Comparison of ENCODE assay signal across 12 mouse cellular contexts in the genomic region with DNA sequence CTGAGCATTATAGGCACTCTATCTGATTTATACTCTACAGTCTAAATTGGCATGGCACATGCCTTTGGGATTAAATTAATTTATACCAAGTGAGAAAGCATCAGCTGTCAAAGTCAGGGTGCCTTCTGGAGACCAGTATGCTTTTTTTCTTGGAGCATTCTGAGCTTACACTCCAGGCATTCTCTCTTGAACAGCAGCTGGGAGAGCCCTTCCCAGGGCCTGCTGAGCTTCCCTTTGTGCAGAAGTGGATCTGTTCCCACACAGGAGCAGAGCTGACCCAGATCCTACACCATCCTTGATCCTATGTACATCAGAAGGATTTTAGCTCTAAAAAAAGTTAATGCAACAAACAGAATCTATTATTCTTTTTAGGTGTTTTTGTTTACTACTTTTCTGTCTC. TPM values are rescaled to one million over a fixed set of nuclear protein-coding genes. Genes with fewer than 3 reads are reported as not detected.
DNase-seq lines count a peak whose midpoint lies in the region; ATAC-seq and TF ChIP-seq lines count a peak whose summit lies in the region.
"Had no signal": no experiment of that assay in that cellular context is flagged by ENCODE, and none has a peak within 500 bp of the region (broad histone marks: within the 10 kb centered on the region; RNA-seq: fewer than 3 reads in every experiment).

No protein-coding gene starts in this region.

- no peak overlapping the region for H3K4me2 ChIP-seq in hindbrain, embryonic 13.5 days
- H3K4me2 ChIP-seq in midbrain, embryonic 14.5 days (ENCODE audit: low read length): no peak overlapping the region
- no peak overlapping the region for H3K4me2 ChIP-seq in liver, embryonic 12.5 days
- H3K4me2 ChIP-seq in liver, postnatal 0 days (ENCODE audit: low read depth, low read length): no peak overlapping the region

- no peak overlapping the region for H3K4me3 ChIP-seq in hindbrain, embryonic 13.5 days
- H3K4me3 ChIP-seq in midbrain, embryonic 14.5 days (replicated peaks; ENCODE audit: low read depth, low read length): no peak overlapping the region
- H3K4me3 ChIP-seq in liver, embryonic 12.5 days: no peak overlapping the region
- no peak overlapping the region for H3K4me3 ChIP-seq in liver, postnatal 0 days (ENCODE audit: low read depth, low read length)

- no peak for TF ChIP-seq EP300 in liver, postnatal 0 days (IDR thresholded peaks at IDR 0.05; ENCODE audit: low read depth)

- H3K9me3 ChIP-seq in hindbrain, embryonic 13.5 days: no peaks in the 10 kb centered on the region
- H3K9me3 ChIP-seq in midbrain, embryonic 14.5 days (ENCODE audit: control insufficient read depth, low read length): no peaks in the 10 kb centered on the region
- no peaks in the 10 kb centered on the region for H3K9me3 ChIP-seq in liver, embryonic 12.5 days (replicated peaks)
- H3K9me3 ChIP-seq in liver, postnatal 0 days (ENCODE audit: low read length): no peaks in the 10 kb centered on the region
- H3K9me3 ChIP-seq: G1E had no signal

- H3K9ac ChIP-seq in hindbrain, embryonic 13.5 days: no peak overlapping the region
- no peak overlapping the region for H3K9ac ChIP-seq in midbrain, embryonic 14.5 days (replicated peaks; ENCODE audit: low read length)
- H3K9ac ChIP-seq in liver, embryonic 12.5 days: no peak overlapping the region
- no peak overlapping the region for H3K9ac ChIP-seq in liver, postnatal 0 days (replicated peaks)

- intact Hi-C loops in gastrocnemius, postnatal 36 days (cut with DNase I): no loop called here

- H3K27ac ChIP-seq in hindbrain, embryonic 13.5 days: peak overlapping the region; percentile 66
- H3K27ac ChIP-seq in midbrain, embryonic 14.5 days (replicated peaks; ENCODE audit: low read depth, low read length): 0 out of 2 replicates have a peak overlapping the region, but pooled peaks have one; percentile 49
- H3K27ac ChIP-seq in liver, embryonic 12.5 days: no peak overlapping the region
- H3K27ac ChIP-seq in liver, postnatal 0 days (ENCODE audit: low read depth): no peak overlapping the region

- 0 out of 2 replicates have a peak, but pooled peaks have one; percentile 52 for ATAC-seq in cerebellum, adult (ENCODE audit: insufficient number of reproducible peaks, low FRiP score, low TSS enrichment)
- 0 out of 2 replicates have a peak, but pooled peaks have one; percentile 43 for ATAC-seq in hindbrain, embryonic 13.5 days (ENCODE audit: low FRiP score)
- ATAC-seq in midbrain, embryonic 14.5 days (ENCODE audit: low FRiP score, low TSS enrichment): peak; percentile 62; the same call in 1 of the 2 replicates
- no peak for ATAC-seq in liver, embryonic 12.5 days
- no peak for ATAC-seq in liver, postnatal 0 days

- no peaks in the 10 kb centered on the region for H3K27me3 ChIP-seq in hindbrain, embryonic 13.5 days
- no peaks in the 10 kb centered on the region for H3K27me3 ChIP-seq in midbrain, embryonic 14.5 days (ENCODE audit: control insufficient read depth, insufficient read depth, low read length)
- no peaks in the 10 kb centered on the region for H3K27me3 ChIP-seq in liver, embryonic 12.5 days (replicated peaks)
- H3K27me3 ChIP-seq in liver, postnatal 0 days (ENCODE audit: insufficient read depth, low read length): no peaks in the 10 kb centered on the region

- no peaks in the 10 kb centered on the region for H3K36me3 ChIP-seq in hindbrain, embryonic 13.5 days
- H3K36me3 ChIP-seq in midbrain, embryonic 14.5 days (ENCODE audit: control insufficient read depth, insufficient read depth, low read length): no peaks in the 10 kb centered on the region
- H3K36me3 ChIP-seq in liver, embryonic 12.5 days: no peaks in the 10 kb centered on the region
- H3K36me3 ChIP-seq in liver, postnatal 0 days (replicated peaks; ENCODE audit: insufficient read depth, low read length): no peaks in the 10 kb centered on the region
- H3K36me3 ChIP-seq: G1E had no signal

- peaks cover 25% of the 10 kb centered on the region for H3K4me1 ChIP-seq in hindbrain, embryonic 13.5 days (replicated peaks)
- H3K4me1 ChIP-seq in midbrain, embryonic 14.5 days (ENCODE audit: control insufficient read depth, insufficient read depth, low read length): peaks cover 14% of the 10 kb centered on the region
- H3K4me1 ChIP-seq in liver, embryonic 12.5 days: peaks cover 14% of the 10 kb centered on the region
- peaks cover 15% of the 10 kb centered on the region; the same call in 1 of the 2 replicates for H3K4me1 ChIP-seq in liver, postnatal 0 days (ENCODE audit: insufficient read depth)

- DNase-seq in cerebellum, postnatal 4 days (ENCODE audit: low spot score in 2 of 2): no peak
- peak; percentile 53 for DNase-seq in embryo, embryonic 10.5 days (ENCODE audit: low spot score)
- DNase-seq in midbrain, embryonic 14.5 days: peak; percentile 58
- no peak for DNase-seq in gastrocnemius, postnatal 36 days
- DNase-seq in liver, postnatal 0 days: no peak
- DNase-seq: adrenal gland, postnatal 14 days; gastrocnemius, postnatal 10 days had no signal

- TF ChIP-seq CTCF in liver, postnatal 0 days (IDR thresholded peaks at IDR 0.05; ENCODE audit: low read depth): no peak

RNA-seq across cellular contexts. Expression of a gene that starts 49.7 kb away (rescaled TPM):
- polyA plus RNA-seq in hindbrain, embryonic 13.5 days (2015; fragmentation: Nextera tagmentation; extraction: Ambion mirVana): 4.7 and 5.7 TPM in 2 replicates
- polyA plus RNA-seq in midbrain, embryonic 14.5 days (2014; fragmentation: Nextera tagmentation; extraction: Ambion mirVana): 3.8 and 5.2 TPM in 2 replicates
- polyA plus RNA-seq in liver, embryonic 12.5 days (2016; fragmentation: Nextera tagmentation; extraction: Ambion mirVana): 8.8 and 10.4 TPM in 2 replicates
- 10 to 100 TPM in 1 of 2 experiments, 1 to 10 TPM in 1; 7.8 to 18.8 TPM for total RNA-seq in gastrocnemius, postnatal 36 days (2021)
- polyA plus RNA-seq in liver, postnatal 0 days (2015; fragmentation: Nextera tagmentation; extraction: Ambion mirVana): 4.7 and 5.0 TPM in 2 replicates

RNA-seq across cellular contexts. Expression of a gene that starts 57.5 kb away (rescaled TPM):
- polyA plus RNA-seq in hindbrain, embryonic 13.5 days (2015; fragmentation: Nextera tagmentation; extraction: Ambion mirVana): 6.9 and 7.9 TPM in 2 replicates
- polyA plus RNA-seq in midbrain, embryonic 14.5 days (2014; fragmentation: Nextera tagmentation; extraction: Ambion mirVana): 8.3 and 10.8 TPM in 2 replicates
- polyA plus RNA-seq in liver, embryonic 12.5 days (2016; fragmentation: Nextera tagmentation; extraction: Ambion mirVana): 0.18 TPM in 1 of 2 replicates, not detected in the other
- not detected for total RNA-seq in gastrocnemius, postnatal 36 days (2021)
- 0.05 TPM in 1 of 2 replicates, not detected in the other for polyA plus RNA-seq in liver, postnatal 0 days (2015; fragmentation: Nextera tagmentation; extraction: Ambion mirVana)
- total RNA-seq: hematopoietic stem cell, adult 5-6 weeks had no signal
- polyA plus RNA-seq: G1E had no signal

Comparison
In these comparisons a context has a peak if more than half of its experiments do, and no peak if none do; other contexts are left out.
1. ATAC-seq: peak in cerebellum, adult (single experiment), hindbrain, embryonic 13.5 days (single experiment) and midbrain, embryonic 14.5 days (single experiment); none in liver, embryonic 12.5 days (single experiment) and liver, postnatal 0 days (single experiment).
2. DNase-seq: peak in embryo, embryonic 10.5 days (single experiment) and midbrain, embryonic 14.5 days (single experiment); none in cerebellum, postnatal 4 days (0 of 2), gastrocnemius, postnatal 36 days (0 of 2) and liver, postnatal 0 days (single experiment).
3. H3K27ac ChIP-seq: peak in hindbrain, embryonic 13.5 days (single experiment) and midbrain, embryonic 14.5 days (single experiment); none in liver, embryonic 12.5 days (single experiment) and liver, postnatal 0 days (single experiment).